Mouse (Mus musculus) embryonic facial prominence, embryonic 13.5 days (tissue): ENCODE results near the gene Olfr683. TPM values are rescaled to one million over a fixed set of nuclear protein-coding genes. Genes with fewer than 3 reads are reported as not detected.
"Not testable (repeated sequence)": the region's sequence is repeated elsewhere in the genome, so short reads cannot be mapped to it uniquely, and the experiment has no call there.

Experiments used
- ATAC-seq: fragments of 200-750 bp; cut with Nextera tagmentation; 2 replicates; pipeline ENCODE4 v1.8.0; 2017; ENCODE audit warnings: low read depth; ENCODE audit not compliant: insufficient number of reproducible peaks, insufficient read depth, low FRiP score, low TSS enrichment
- H3K27ac ChIP-seq: fragments of 300-500 bp; sonication (generic); 2 replicates; pipeline ENCODE4 v1.5.1; 2015; ENCODE audit warnings: moderate library complexity, mild to moderate bottlenecking, inconsistent platforms
- H3K27me3 ChIP-seq: fragments of 300-500 bp; sonication (generic); 2 replicates; pipeline ENCODE4 v1.6.1; 2015; ENCODE audit warnings: mild to moderate bottlenecking, inconsistent platforms
- H3K36me3 ChIP-seq: fragments of 300-500 bp; sonication (generic); 2 replicates; pipeline ENCODE4 v1.6.1; 2015; ENCODE audit warnings: mild to moderate bottlenecking, inconsistent platforms
- H3K4me1 ChIP-seq: fragments of 300-500 bp; sonication (generic); 2 replicates; pipeline ENCODE4 v1.6.1; 2015; ENCODE audit warnings: inconsistent platforms
- H3K4me2 ChIP-seq: fragments of 300-500 bp; sonication (generic); 2 replicates; pipeline ENCODE4 v1.6.1; 2015; ENCODE audit warnings: moderate library complexity, mild to moderate bottlenecking, inconsistent platforms
- H3K4me3 ChIP-seq: fragments of 300-500 bp; sonication (generic); 2 replicates; pipeline ENCODE4 v1.5.1; 2015; ENCODE audit warnings: mild to moderate bottlenecking, inconsistent platforms
- H3K9ac ChIP-seq: fragments of 300-500 bp; sonication (generic); 2 replicates; pipeline ENCODE4 v1.6.1; 2015; ENCODE audit warnings: mild to moderate bottlenecking, inconsistent platforms
- H3K9me3 ChIP-seq: fragments of 300-500 bp; sonication (generic); 2 replicates; pipeline ENCODE4 v1.6.1; 2016; ENCODE audit warnings: inconsistent platforms
- WGBS: fragments of 180-500 bp; shearing (Covaris S2); methylation state at CpG from one replicate; pipeline ENCODE4 v1.1.7; 2015; ENCODE audit warnings: mixed read lengths; 5-methylcytosine and 5-hydroxymethylcytosine counted together
- polyA plus RNA-seq: library from polyadenylated mRNA; unstranded; fragments of >200 nt; fragmentation: Nextera tagmentation; extraction: Ambion mirVana; gene quantifications from 2 replicates; pipeline ENCODE4 v1.2.1, GENCODE M21; 2015

Gene Olfr683
- 0.27 TPM in 1 of 2 replicates, not detected in the other for polyA plus RNA-seq

DNA sequence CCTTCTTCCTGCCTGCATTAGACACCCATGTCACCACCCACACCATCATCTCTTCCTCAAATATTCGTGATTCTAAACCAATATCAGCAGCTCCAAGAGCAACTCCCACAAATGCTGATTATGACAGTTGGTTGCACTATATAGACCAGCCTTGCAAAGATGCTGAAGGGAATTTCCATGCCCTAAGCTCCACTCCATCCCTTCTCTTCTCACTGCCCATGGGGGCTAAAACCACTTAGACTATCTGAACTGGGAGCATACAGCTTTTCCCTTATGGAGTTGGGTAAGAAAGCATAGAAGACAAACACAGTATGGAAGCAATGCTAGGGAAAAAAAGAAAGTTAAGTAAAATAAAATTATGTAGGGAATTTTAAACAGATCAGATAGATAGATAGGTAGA lies at the start of gene Olfr683:
TSS of gene Olfr683 (minus strand) at position 101 of the 400 bp plus-strand sequence.
- H3K36me3 ChIP-seq = no peaks in the 10 kb centered on the region
- ATAC-seq = no peak
- WGBS = 63% methylated on average over 1 of the region's 1 CpGs
- H3K27me3 ChIP-seq = no peaks in the 10 kb centered on the region
- no peak within 1 kb of the TSS for H3K27ac ChIP-seq
- H3K9ac ChIP-seq = no peak within 1 kb of the TSS
- H3K9me3 ChIP-seq = no peaks in the 10 kb centered on the region
- no peaks in the 10 kb centered on the region for H3K4me1 ChIP-seq
- H3K4me2 ChIP-seq = no peak within 1 kb of the TSS
- no peak within 1 kb of the TSS for H3K4me3 ChIP-seq

DNA sequence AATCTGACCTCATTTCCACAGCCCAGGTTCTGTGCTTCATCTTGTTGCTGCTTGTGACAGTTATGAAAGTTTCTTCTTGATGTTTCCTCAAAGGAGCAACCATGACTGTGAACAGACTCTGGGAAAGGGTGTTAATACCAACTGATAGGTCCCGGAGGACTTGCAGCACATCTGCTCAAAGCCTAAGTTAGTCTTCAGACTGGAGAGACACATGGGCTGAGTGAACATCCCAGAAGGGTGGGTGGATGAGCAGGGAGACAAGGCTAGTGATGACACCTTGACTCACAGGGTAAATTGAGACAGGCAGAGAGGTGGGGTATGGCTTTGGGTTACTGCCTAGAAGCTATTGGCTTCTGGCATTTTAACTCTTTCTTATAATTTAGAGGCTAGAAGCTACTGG lies 39.1 kb upstream of the Olfr683 start, which contains the start of gene Olfr685:
TSS of gene Olfr685 (minus strand) at position 101 of the 400 bp plus-strand sequence.
- no peak within 1 kb of the TSS for H3K4me2 ChIP-seq
- H3K27me3 ChIP-seq = no peaks in the 10 kb centered on the region
- ATAC-seq = no peak
- H3K4me3 ChIP-seq = no peak within 1 kb of the TSS
- 94% methylated on average over 1 of the region's 1 CpGs for WGBS
- H3K9ac ChIP-seq = no peak within 1 kb of the TSS
- no peaks in the 10 kb centered on the region for H3K9me3 ChIP-seq
- H3K4me1 ChIP-seq = no peaks in the 10 kb centered on the region
- H3K27ac ChIP-seq = no peak within 1 kb of the TSS
- H3K36me3 ChIP-seq = no peaks in the 10 kb centered on the region

DNA sequence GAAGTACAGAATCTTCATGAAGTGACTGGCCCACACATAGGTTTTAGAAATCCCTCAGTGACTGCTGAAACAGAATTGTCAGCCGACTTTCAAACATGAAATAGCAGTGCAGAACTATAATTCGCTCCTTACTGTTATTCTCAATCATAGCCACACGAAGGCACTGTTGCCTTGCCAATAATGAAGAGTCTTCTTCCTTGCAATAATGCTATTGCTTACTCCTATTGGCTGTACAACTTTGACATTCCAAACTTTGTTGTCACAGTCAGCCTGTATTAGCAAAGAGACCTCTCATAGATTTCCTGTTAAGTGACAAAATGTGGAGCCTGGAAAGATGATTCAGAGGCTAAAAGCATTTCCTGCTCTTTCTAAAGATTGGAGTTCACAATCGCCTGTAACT lies 24.0 kb upstream of the Olfr683 start:
- Histone ChIP-seq H3K27me3 (no peaks in the 10 kb centered on the region), H3K4me3 (no peak overlapping the region), H3K4me1 (no peaks in the 10 kb centered on the region), H3K4me2 (no peak overlapping the region), H3K9ac (no peak overlapping the region), H3K36me3 (no peaks in the 10 kb centered on the region), H3K27ac (no peak overlapping the region), H3K9me3 (no peaks in the 10 kb centered on the region)
- 47% methylated on average over 4 of the region's 4 CpGs for WGBS
- no peak for ATAC-seq

DNA sequence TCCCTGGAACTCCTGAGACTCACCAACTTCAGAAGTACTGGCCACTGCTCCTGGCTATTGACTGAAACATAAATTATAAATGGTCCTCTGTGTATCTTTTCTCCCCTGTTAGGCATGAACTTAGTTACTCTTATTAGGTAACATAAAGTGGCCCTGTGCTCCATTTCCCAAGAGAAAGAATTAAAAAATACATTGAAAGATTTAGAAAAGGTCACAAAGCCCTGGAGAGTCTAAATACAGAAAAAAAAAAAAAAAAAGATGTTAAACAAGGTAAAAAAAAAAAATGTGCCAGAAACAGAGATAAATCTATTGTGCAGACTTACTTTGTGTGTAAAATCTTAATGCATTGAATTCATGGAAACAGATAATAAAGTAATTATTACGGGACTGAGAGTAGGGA lies 16.7 kb upstream of the Olfr683 start, which contains the start of gene Olfr684:
TSS of gene Olfr684 (minus strand) at position 101 of the 400 bp plus-strand sequence.
- Histone ChIP-seq H3K36me3 (no peaks in the 10 kb centered on the region), H3K9ac (no peak within 1 kb of the TSS), H3K4me3 (no peak within 1 kb of the TSS), H3K4me1 (no peaks in the 10 kb centered on the region), H3K9me3 (no peaks in the 10 kb centered on the region), H3K27me3 (no peaks in the 10 kb centered on the region), H3K4me2 (no peak within 1 kb of the TSS), H3K27ac (no peak within 1 kb of the TSS)
- ATAC-seq = no peak
- WGBS = 53% methylated on average over 1 of the region's 1 CpGs

DNA sequence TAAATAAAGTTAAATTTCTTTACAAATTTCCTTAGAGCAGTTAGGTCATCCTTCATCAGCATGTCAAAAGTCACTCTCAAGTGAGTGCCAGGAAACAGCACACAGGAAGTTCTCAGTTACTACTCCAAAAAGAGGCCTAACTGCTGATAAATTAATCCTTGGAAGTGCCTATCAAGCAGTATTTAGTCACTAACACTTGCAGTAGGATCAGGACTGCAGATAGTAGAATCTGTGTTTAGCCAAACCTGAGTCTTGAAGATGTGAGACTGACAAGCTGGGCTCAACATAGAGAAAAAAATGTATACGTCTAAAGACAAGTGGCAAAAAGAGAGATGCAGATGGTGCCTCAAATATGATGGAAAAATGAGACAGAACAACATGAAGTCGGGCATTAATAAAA lies 5.5 kb downstream of the Olfr683 start:
- Histone ChIP-seq H3K27me3 (no peaks in the 10 kb centered on the region), H3K9me3 (no peaks in the 10 kb centered on the region), H3K27ac (no peak overlapping the region), H3K4me3 (no peak overlapping the region), H3K4me1 (no peaks in the 10 kb centered on the region), H3K9ac (no peak overlapping the region), H3K4me2 (no peak overlapping the region), H3K36me3 (no peaks in the 10 kb centered on the region)
- ATAC-seq = no peak
- 75% methylated on average over 2 of the region's 2 CpGs for WGBS

DNA sequence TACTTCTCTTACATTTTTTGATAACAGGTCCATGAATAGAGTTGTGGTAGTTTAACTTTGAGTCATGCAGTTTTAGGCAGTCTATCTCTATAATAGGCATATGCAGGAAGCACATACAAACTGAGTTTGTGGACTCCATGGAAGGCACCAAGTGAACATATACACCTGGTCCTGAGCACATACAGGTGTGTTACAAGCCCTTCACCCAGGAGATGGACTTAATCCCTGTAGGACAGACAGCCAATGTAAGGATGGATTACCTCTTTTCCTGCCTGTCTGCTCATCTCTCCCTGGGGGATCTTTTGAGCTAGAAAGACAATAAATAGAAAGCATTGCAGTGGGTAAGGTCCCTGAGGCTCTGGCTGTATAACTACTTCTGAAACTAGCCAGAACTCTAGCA lies 30.3 kb downstream of the Olfr683 start, which contains the start of gene Olfr681:
TSS of gene Olfr681 (plus strand) at position 301 of the 400 bp plus-strand sequence.
- no peak for ATAC-seq
- Histone ChIP-seq H3K27me3 (no peaks in the 10 kb centered on the region), H3K36me3 (no peaks in the 10 kb centered on the region), H3K9ac (no peak within 1 kb of the TSS), H3K4me1 (no peaks in the 10 kb centered on the region), H3K4me3 (no peak within 1 kb of the TSS), H3K9me3 (no peaks in the 10 kb centered on the region), H3K27ac (no peak within 1 kb of the TSS), H3K4me2 (no peak within 1 kb of the TSS)

DNA sequence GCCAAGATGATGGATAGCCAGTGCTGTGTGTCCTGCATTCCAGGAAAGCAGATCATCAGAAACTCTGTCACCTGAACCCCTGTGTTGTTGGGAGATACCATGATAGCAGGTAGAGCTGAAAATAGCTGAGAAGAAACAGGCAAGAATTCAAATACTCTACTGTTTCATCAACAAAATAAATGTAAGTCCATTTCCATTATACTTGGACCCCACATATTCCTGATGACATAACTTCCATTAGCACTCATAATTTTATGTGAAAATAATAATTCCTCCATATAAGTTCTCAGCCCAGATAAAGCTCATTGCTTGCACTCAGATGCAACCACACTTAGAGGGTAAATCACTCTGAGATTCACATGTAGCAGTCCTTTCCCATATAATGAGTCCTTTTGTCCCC lies 54.1 kb downstream of the Olfr683 start, which contains the start of gene Olfr680-ps1:
TSS of gene Olfr680-ps1 (minus strand) at position 101 of the 400 bp plus-strand sequence.
- H3K27ac ChIP-seq, H3K4me3 ChIP-seq, ATAC-seq, H3K36me3 ChIP-seq, H3K9me3 ChIP-seq, H3K4me1 ChIP-seq, H3K4me2 ChIP-seq, H3K9ac ChIP-seq, H3K27me3 ChIP-seq: not testable (repeated sequence)

Other genes with a start within 250 kb of the Olfr683 start
- gene Olfr667, start 225.5 kb downstream of the Olfr683 start, polyA plus RNA-seq = not detected in 2 replicates
- gene Olfr668, start 219.0 kb downstream of the Olfr683 start, polyA plus RNA-seq = not detected in 2 replicates
- gene Olfr669, start 212.8 kb downstream of the Olfr683 start, polyA plus RNA-seq = not detected in 2 replicates
- gene Olfr670, start 184.4 kb downstream of the Olfr683 start, polyA plus RNA-seq = not detected in 2 replicates
- gene Olfr671, start 167.9 kb downstream of the Olfr683 start, polyA plus RNA-seq = not detected in 2 replicates
- 0.21 TPM in 1 of 2 replicates, not detected in the other for gene Olfr672, start 145.0 kb downstream of the Olfr683 start, polyA plus RNA-seq
- gene Olfr675, start 118.6 kb downstream of the Olfr683 start, polyA plus RNA-seq = not detected in 2 replicates
- gene Olfr676, start 114.3 kb downstream of the Olfr683 start, polyA plus RNA-seq = not detected in 2 replicates
- gene Olfr677, start 95.6 kb downstream of the Olfr683 start, polyA plus RNA-seq = not detected in 2 replicates
- gene Olfr678, start 82.5 kb downstream of the Olfr683 start, polyA plus RNA-seq = 0.08 TPM in 1 of 2 replicates, not detected in the other
- 0.45 TPM in 1 of 2 replicates, not detected in the other for gene Olfr679, start 65.8 kb downstream of the Olfr683 start, polyA plus RNA-seq
- not detected in 2 replicates for gene Olfr680-ps1, start 54.2 kb downstream of the Olfr683 start, polyA plus RNA-seq
- gene Olfr681, start 30.2 kb downstream of the Olfr683 start, polyA plus RNA-seq = not detected in 2 replicates
- gene Olfr684, start 16.6 kb upstream of the Olfr683 start, polyA plus RNA-seq = not detected in 2 replicates
- 0.13 TPM in 1 of 2 replicates, not detected in the other for gene Olfr685, start 39.0 kb upstream of the Olfr683 start, polyA plus RNA-seq
- not detected in 2 replicates for gene Olfr686, start 60.5 kb upstream of the Olfr683 start, polyA plus RNA-seq
- gene Olfr688, start 141.1 kb upstream of the Olfr683 start, polyA plus RNA-seq = not detected in 2 replicates
- gene Olfr689, start 164.2 kb upstream of the Olfr683 start, polyA plus RNA-seq = 0.08 TPM in 1 of 2 replicates, not detected in the other
- gene Olfr690, start 187.1 kb upstream of the Olfr683 start, polyA plus RNA-seq = not detected in 2 replicates
- 0.35 and 0.51 TPM in 2 replicates for gene Olfr691, start 195.3 kb upstream of the Olfr683 start, polyA plus RNA-seq
- not detected in 2 replicates for gene Olfr692, start 221.2 kb upstream of the Olfr683 start, polyA plus RNA-seq
- not detected in 2 replicates for gene Gm5901, start 228.0 kb upstream of the Olfr683 start, polyA plus RNA-seq